Mouse (Mus musculus) neutrophil, adult 5-6 weeks (primary cell): ENCODE data around the gene Ints3. TPM values are rescaled to one million over a fixed set of nuclear protein-coding genes. Genes with fewer than 3 reads are reported as not detected.

Experiments
- ATAC-seq: fragments of 151-379, 151-347 bp; 2 replicates; pipeline ENCODE4 v1.8.0; 2017; ENCODE audit warnings: mild to moderate bottlenecking, moderate TSS enrichment; ENCODE audit not compliant: insufficient number of reproducible peaks, poor library complexity, low FRiP score, severe bottlenecking; ENCODE audit errors: extremely low read depth
- total RNA-seq: library from RNA; stranded (forward); fragments of 200-1000 nt; gene quantifications from 2 replicates; pipeline ENCODE4 v1.2.3, GENCODE M21; 2017

The Ints3 gene
- 17.3 and 23.2 TPM in 2 replicates for total RNA-seq

- peak; percentile 99 for ATAC-seq
Measured at GRCm38 (mm10) chr3:90433381-90434020, at the start of gene Ints3. Gene Ints3, minus strand, starts transcription at chr3:90433622.

- peak; percentile 99 for ATAC-seq
Measured at GRCm38 (mm10) chr3:90475831-90476611, 42.6 kb upstream of the Ints3 start, which contains the start of gene Ilf2. Gene Ilf2, plus strand, starts transcription at chr3:90476126.

- no peak for ATAC-seq
Measured at GRCm38 (mm10) chr3:90475151-90475830, 41.9 kb upstream of the Ints3 start.

- ATAC-seq: peak; percentile 58
Measured at GRCm38 (mm10) chr3:90472213-90472612, 38.8 kb upstream of the Ints3 start.

GRCm38 (mm10) chr3:90467618-90468300 is 34.3 kb upstream of the Ints3 start:
- no peak for ATAC-seq

GRCm38 (mm10) chr3:90466311-90466766 is 32.9 kb upstream of the Ints3 start:
- no peak for ATAC-seq

- peak; percentile 17; the same call in 1 of the 2 replicates for ATAC-seq
Measured at GRCm38 (mm10) chr3:90465686-90466310, 32.4 kb upstream of the Ints3 start, which contains the start of gene Npr1. Gene Npr1, minus strand, starts transcription at chr3:90465866.

- peak; percentile 15; the same call in 1 of the 2 replicates for ATAC-seq
Measured at GRCm38 (mm10) chr3:90465081-90465685, 31.8 kb upstream of the Ints3 start.

- ATAC-seq: no peak
Measured at GRCm38 (mm10) chr3:90464552-90465080, 31.2 kb upstream of the Ints3 start.

GRCm38 (mm10) chr3:90462579-90462978 is 29.2 kb upstream of the Ints3 start:
- ATAC-seq: no peak

- no peak for ATAC-seq
Measured at GRCm38 (mm10) chr3:90461935-90462334, 28.5 kb upstream of the Ints3 start.

GRCm38 (mm10) chr3:90460315-90460714 is 26.9 kb upstream of the Ints3 start:
- no peak for ATAC-seq

- ATAC-seq: no peak
Measured at GRCm38 (mm10) chr3:90459727-90460126, 26.3 kb upstream of the Ints3 start.

- ATAC-seq: no peak
Measured at GRCm38 (mm10) chr3:90454931-90455330, 21.5 kb upstream of the Ints3 start.

GRCm38 (mm10) chr3:90451396-90452095 is 18.1 kb upstream of the Ints3 start:
- no peak for ATAC-seq

- ATAC-seq: no peak
Measured at GRCm38 (mm10) chr3:90450874-90451273, 17.5 kb upstream of the Ints3 start.

- no peak for ATAC-seq
Measured at GRCm38 (mm10) chr3:90448626-90449025, 15.2 kb upstream of the Ints3 start.
